Mouse (Mus musculus): ENCODE results near the gene Dyrk3. TPM values are rescaled to one million over a fixed set of nuclear protein-coding genes. Genes with fewer than 3 reads are reported as not detected.

Gene Dyrk3
- polyA plus RNA-seq, 1 experiment from 2014 or later = 4.4 TPM

DNA sequence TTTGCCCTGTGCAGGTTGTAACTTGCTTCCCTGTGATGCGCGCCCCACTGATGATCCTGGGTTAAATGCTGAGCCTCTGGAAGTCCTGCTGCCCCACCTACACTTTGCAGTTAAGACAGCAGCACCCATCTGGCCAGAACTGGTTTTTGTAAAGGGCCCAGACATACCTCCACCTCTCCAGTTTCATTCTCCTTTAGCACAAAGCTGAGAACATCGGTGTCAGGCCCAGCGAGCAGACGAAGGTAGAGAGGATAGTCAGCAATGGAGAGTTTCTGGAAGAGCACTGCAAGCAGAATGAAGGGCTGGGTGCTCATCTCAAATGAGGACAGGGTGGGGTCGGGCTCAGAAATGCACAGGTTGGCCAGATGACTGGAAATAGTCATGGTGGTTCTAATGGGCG lies 42.2 kb upstream of the Dyrk3 start:
- Histone ChIP-seq H3K9ac (ENCODE audit: low read length) (no peak overlapping the region), H3K9me3 (ENCODE audit: control insufficient read depth, low read length) (no peaks in the 10 kb centered on the region), H3K4me1 (replicated peaks; ENCODE audit: control insufficient read depth, insufficient read depth, low read length) (0 out of 2 replicates have a peak, but pooled peaks cover 2% of the 10 kb centered on the region), H3K36me3 (ENCODE audit: control insufficient read depth, insufficient read depth, low read length) (peaks cover 15% of the 10 kb centered on the region), H3K27ac (ENCODE audit: low read length) (no peak overlapping the region), H3K4me3 (ENCODE audit: low read length) (no peak overlapping the region), H3K27me3 (ENCODE audit: control insufficient read depth, insufficient read depth, low read depth, low read length) (no peaks in the 10 kb centered on the region), H3K4me2 (ENCODE audit: low read depth, low read length) (no peak overlapping the region)
- WGBS = 94% methylated on average over 7 of the region's 7 CpGs
- no peak for ATAC-seq (ENCODE audit: low read depth)

DNA sequence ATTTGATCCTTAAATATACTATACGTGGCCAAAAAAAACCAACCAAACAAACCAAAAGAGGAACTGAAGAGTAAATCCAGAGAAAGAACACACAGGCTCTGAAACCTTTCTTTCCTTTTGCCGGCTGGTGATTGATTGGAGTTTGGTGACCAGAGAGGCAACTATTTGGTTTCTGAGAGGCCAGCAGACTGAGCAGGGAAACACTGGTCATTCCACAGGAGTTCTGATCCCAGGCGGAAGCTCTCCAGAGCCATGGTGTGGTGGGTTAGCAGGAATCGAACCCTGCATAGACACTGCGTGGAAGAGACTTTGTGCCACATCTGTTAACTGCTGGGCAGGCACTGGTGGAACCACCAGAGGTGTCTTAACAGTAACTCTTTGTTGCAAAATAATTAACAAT lies 39.9 kb upstream of the Dyrk3 start:
- Histone ChIP-seq H3K36me3 (ENCODE audit: control insufficient read depth, insufficient read depth, low read length) (peaks cover 25% of the 10 kb centered on the region), H3K9me3 (ENCODE audit: control insufficient read depth, low read length) (no peaks in the 10 kb centered on the region), H3K4me2 (ENCODE audit: low read depth, low read length) (no peak overlapping the region), H3K4me3 (ENCODE audit: low read length) (no peak overlapping the region), H3K27me3 (ENCODE audit: control insufficient read depth, insufficient read depth, low read depth, low read length) (no peaks in the 10 kb centered on the region), H3K4me1 (replicated peaks; ENCODE audit: control insufficient read depth, insufficient read depth, low read length) (no peaks in the 10 kb centered on the region), H3K27ac (ENCODE audit: low read length) (no peak overlapping the region), H3K9ac (ENCODE audit: low read length) (no peak overlapping the region)
- WGBS = 83% methylated on average over 5 of the region's 5 CpGs
- ATAC-seq (ENCODE audit: low read depth) = no peak

DNA sequence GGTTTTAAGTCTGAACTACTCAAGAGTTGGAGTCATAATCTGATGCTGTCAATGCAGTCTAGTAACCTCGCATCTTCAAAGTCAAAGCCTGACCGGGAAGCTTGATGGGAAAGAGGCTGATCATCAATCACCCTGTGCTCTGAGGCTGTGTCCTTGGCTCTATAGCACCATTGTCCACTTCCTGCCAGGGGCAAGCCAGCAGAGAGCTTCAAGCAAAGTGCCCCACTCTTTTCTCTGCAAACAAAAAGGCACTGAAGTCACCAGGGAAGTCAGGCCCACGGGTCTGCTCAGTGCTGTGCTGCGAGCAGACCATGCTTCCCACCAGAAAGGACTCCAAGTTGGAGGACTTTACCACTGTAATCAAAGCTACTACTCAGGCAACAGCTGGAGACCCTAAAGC lies 39.1 kb upstream of the Dyrk3 start:
- no peak for ATAC-seq (ENCODE audit: low read depth)
- H3K36me3 ChIP-seq (ENCODE audit: control insufficient read depth, insufficient read depth, low read length) = peaks cover 25% of the 10 kb centered on the region
- WGBS = 54% methylated on average over 4 of the region's 4 CpGs

DNA sequence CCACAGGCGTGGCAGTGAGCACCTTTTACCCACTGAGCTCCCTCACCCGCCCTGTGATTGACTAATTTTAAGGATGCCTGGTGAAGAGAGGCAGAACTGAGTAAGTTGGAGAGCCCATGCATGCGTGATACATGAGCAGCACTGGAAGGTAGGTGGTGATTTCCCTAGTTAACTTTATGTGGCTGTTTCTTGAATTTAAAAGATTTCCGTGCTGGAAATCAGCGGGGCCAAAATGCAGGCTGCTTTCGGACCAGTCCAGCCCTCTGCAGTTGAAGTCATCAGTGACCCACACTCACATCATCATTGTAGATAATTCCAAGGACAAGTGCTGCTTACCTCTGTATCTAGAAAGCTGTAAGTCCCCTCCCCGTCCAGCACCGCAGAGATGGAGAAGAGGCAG lies 37.7 kb upstream of the Dyrk3 start:
- Histone ChIP-seq H3K36me3 (ENCODE audit: control insufficient read depth, insufficient read depth, low read length) (peaks cover 33% of the 10 kb centered on the region), H3K4me2 (ENCODE audit: low read depth, low read length) (no peak overlapping the region), H3K9me3 (ENCODE audit: control insufficient read depth, low read length) (no peaks in the 10 kb centered on the region), H3K9ac (ENCODE audit: low read length) (no peak overlapping the region), H3K4me3 (ENCODE audit: low read length) (no peak overlapping the region), H3K4me1 (replicated peaks; ENCODE audit: control insufficient read depth, insufficient read depth, low read length) (no peaks in the 10 kb centered on the region), H3K27ac (ENCODE audit: low read length) (no peak overlapping the region), H3K27me3 (ENCODE audit: control insufficient read depth, insufficient read depth, low read depth, low read length) (no peaks in the 10 kb centered on the region)
- no peak for ATAC-seq (ENCODE audit: low read depth)
- WGBS = 95% methylated on average over 8 of the region's 8 CpGs

More for the DNA sequence above, 39.1 kb upstream of the Dyrk3 start:
- Histone ChIP-seq H3K9ac (ENCODE audit: low read length) (no peak overlapping the region), H3K9me3 (ENCODE audit: control insufficient read depth, low read length) (no peaks in the 10 kb centered on the region), H3K4me2 (ENCODE audit: low read depth, low read length) (no peak overlapping the region), H3K4me3 (ENCODE audit: low read length) (no peak overlapping the region), H3K27ac (ENCODE audit: low read length) (no peak overlapping the region), H3K4me1 (replicated peaks; ENCODE audit: control insufficient read depth, insufficient read depth, low read length) (no peaks in the 10 kb centered on the region), H3K27me3 (ENCODE audit: control insufficient read depth, insufficient read depth, low read depth, low read length) (no peaks in the 10 kb centered on the region)

DNA sequence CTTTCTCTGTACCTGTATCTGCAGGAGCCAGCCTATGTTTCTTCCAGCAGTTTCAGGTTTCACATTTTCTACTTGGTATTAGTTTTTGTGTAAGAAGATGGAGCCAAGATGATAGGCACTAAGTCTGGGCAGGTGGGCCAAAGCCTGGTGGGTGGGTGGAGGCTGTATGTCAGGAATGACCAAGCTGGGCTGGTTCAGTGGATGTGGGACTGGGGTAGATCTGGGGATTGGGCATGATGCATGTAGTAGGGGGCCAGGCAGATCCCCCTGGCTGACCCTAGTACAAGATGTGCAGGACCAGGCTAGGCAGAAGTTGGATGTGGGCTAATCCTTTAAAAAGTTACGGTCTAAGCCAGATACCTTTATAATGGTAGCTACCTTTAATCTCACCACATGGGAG lies 37.0 kb upstream of the Dyrk3 start:
- 95% methylated on average over 1 of the region's 1 CpGs for WGBS
- no peak for ATAC-seq (ENCODE audit: low read depth)
- peaks cover 35% of the 10 kb centered on the region for H3K36me3 ChIP-seq (ENCODE audit: control insufficient read depth, insufficient read depth, low read length)

DNA sequence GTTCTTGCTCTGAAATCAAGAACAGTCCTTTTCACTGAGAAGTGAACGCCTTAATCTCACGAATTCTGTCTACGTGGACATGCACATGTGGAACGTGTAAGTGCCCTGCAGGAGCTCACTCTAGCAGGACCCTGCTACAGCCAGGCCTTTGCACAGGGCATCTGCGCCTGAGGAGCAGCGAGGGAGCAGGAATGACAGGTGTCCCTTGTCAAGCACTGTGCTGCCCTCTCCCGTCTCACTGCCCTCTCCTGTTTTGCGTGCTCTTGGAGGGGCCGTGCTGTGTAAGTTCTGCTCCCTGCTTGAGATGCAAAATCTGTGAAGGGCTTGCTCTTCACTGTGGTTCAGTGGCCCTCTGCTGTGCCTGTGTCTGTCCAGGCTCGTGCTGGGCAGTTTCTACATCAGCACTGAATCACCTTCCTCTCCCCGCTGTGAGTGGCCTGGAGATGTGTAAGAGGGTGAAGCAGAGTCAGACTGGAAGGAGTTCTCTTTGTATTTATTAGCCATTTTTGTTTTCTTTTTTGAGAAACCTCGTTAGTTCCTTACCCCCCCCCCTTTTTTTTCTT lies 36.2 kb upstream of the Dyrk3 start:
- Histone ChIP-seq H3K4me3 (ENCODE audit: low read length) (no peak overlapping the region), H3K4me2 (ENCODE audit: low read depth, low read length) (no peak overlapping the region), H3K9me3 (ENCODE audit: control insufficient read depth, low read length) (no peaks in the 10 kb centered on the region), H3K27me3 (ENCODE audit: control insufficient read depth, insufficient read depth, low read depth, low read length) (no peaks in the 10 kb centered on the region), H3K27ac (ENCODE audit: low read length) (no peak overlapping the region), H3K36me3 (ENCODE audit: control insufficient read depth, insufficient read depth, low read length) (peaks cover 35% of the 10 kb centered on the region), H3K9ac (ENCODE audit: low read length) (no peak overlapping the region), H3K4me1 (replicated peaks; ENCODE audit: control insufficient read depth, insufficient read depth, low read length) (no peaks in the 10 kb centered on the region)
- no peak for ATAC-seq (ENCODE audit: low read depth)
- 75% methylated on average over 12 of the region's 12 CpGs for WGBS

More for the DNA sequence above, 37.0 kb upstream of the Dyrk3 start:
- Histone ChIP-seq H3K9me3 (ENCODE audit: control insufficient read depth, low read length) (no peaks in the 10 kb centered on the region), H3K4me3 (ENCODE audit: low read length) (no peak overlapping the region), H3K9ac (ENCODE audit: low read length) (no peak overlapping the region), H3K4me2 (ENCODE audit: low read depth, low read length) (no peak overlapping the region), H3K27ac (ENCODE audit: low read length) (no peak overlapping the region), H3K4me1 (replicated peaks; ENCODE audit: control insufficient read depth, insufficient read depth, low read length) (no peaks in the 10 kb centered on the region), H3K27me3 (ENCODE audit: control insufficient read depth, insufficient read depth, low read depth, low read length) (no peaks in the 10 kb centered on the region)

DNA sequence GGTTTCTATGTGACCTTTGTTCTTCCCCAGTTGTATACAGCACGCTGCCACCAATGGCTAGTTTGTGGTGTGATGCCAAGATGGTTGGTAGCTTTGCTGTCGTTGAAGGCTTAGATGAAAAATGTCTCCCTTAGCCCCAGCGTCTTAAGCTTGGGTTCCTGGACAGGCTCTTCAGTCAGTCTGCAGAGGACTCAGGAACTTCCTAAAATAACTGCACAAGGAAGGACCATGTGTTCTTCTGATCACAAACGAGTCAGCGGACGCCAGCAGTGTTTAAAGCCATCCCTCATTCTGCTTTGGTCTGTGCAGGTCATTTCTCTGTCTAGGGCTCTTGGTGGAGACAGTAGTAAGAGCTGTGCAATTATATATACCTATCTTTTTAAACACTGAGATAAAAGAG lies 35.7 kb upstream of the Dyrk3 start:
- no peak overlapping the region for H3K4me2 ChIP-seq (ENCODE audit: low read depth, low read length)
- H3K9ac ChIP-seq (ENCODE audit: low read length) = no peak overlapping the region
- 72% methylated on average over 6 of the region's 6 CpGs for WGBS
- H3K4me3 ChIP-seq (ENCODE audit: low read length) = no peak overlapping the region
- no peaks in the 10 kb centered on the region for H3K9me3 ChIP-seq (ENCODE audit: control insufficient read depth, low read length)
- peaks cover 37% of the 10 kb centered on the region for H3K36me3 ChIP-seq (ENCODE audit: control insufficient read depth, insufficient read depth, low read length)
- no peaks in the 10 kb centered on the region for H3K27me3 ChIP-seq (ENCODE audit: control insufficient read depth, insufficient read depth, low read depth, low read length)
- H3K4me1 ChIP-seq (replicated peaks; ENCODE audit: control insufficient read depth, insufficient read depth, low read length) = no peaks in the 10 kb centered on the region
- no peak for ATAC-seq (ENCODE audit: low read depth)
- H3K27ac ChIP-seq (ENCODE audit: low read length) = no peak overlapping the region

DNA sequence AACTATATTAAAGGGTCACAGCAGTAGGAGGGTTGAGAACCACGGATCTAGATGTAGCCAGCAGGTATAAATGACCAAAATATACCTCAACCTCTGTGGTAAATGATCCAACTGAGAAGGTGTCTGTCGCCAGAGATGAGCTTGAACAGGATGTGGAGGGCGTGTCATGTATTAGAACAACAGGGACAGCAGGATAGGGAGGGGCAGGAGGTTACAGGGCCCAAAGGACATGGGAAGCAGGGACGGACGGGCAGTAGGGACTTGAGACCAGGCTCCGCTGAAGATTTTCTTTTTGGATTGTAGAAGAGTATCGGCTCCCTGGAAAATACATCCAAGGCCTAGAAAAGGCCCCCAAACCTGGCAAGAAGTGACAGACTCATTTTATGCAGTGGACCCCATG lies 34.9 kb upstream of the Dyrk3 start:
- no peak overlapping the region for H3K27ac ChIP-seq (ENCODE audit: low read length)
- no peaks in the 10 kb centered on the region for H3K27me3 ChIP-seq (ENCODE audit: control insufficient read depth, insufficient read depth, low read depth, low read length)
- H3K9ac ChIP-seq (ENCODE audit: low read length) = no peak overlapping the region
- H3K4me1 ChIP-seq (replicated peaks; ENCODE audit: control insufficient read depth, insufficient read depth, low read length) = no peaks in the 10 kb centered on the region
- H3K36me3 ChIP-seq (ENCODE audit: control insufficient read depth, insufficient read depth, low read length) = peaks cover 40% of the 10 kb centered on the region
- H3K4me2 ChIP-seq (ENCODE audit: low read depth, low read length) = no peak overlapping the region
- no peaks in the 10 kb centered on the region for H3K9me3 ChIP-seq (ENCODE audit: control insufficient read depth, low read length)
- no peak for ATAC-seq (ENCODE audit: low read depth)
- H3K4me3 ChIP-seq (ENCODE audit: low read length) = no peak overlapping the region
- WGBS = 84% methylated on average over 7 of the region's 7 CpGs

DNA sequence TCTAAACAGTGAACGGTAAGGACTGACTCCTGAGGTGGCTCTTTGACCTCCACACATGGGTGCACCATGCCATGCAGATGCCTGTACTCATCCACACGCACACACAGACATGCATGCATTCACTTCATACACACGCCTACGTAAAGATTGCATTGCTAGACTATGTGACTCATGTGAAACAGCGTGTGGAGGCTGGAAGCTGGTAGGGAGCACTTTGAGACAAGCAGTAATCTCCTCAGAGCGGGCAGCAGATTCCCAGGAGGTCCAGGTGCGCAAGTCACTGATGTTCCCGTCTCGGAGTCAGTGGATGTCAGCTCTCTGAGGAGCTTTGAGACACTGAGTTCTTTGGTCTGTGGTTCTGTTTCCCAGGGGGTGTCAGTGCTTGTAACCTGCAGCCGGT lies 29.5 kb upstream of the Dyrk3 start:
- ATAC-seq (ENCODE audit: low read depth) = no peak
- no peaks in the 10 kb centered on the region for H3K27me3 ChIP-seq (ENCODE audit: control insufficient read depth, insufficient read depth, low read depth, low read length)
- WGBS = 91% methylated on average over 10 of the region's 10 CpGs

DNA sequence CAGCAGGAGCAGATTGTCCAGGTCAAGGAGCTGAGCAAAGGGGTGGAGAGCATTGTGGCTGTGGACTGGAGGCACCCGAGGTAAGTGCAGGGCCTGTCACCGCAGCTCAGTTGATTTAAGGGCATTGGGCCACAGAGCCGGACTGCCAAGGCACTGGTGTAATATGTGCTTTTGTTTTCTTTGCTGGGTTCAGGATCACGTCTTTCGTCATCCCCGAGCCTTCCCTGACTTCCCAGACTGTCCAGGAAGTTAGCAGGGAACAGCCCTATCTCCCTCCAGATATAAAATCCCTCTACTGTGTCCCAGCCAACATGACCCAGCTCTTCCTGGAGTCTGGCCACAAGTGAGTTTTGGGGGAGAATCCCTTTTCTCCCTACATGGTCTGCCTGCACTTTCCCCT lies 26.3 kb upstream of the Dyrk3 start:
- H3K36me3 ChIP-seq (ENCODE audit: control insufficient read depth, insufficient read depth, low read length) = peaks cover 62% of the 10 kb centered on the region

More for the DNA sequence above, 29.5 kb upstream of the Dyrk3 start:
- Histone ChIP-seq H3K36me3 (ENCODE audit: control insufficient read depth, insufficient read depth, low read length) (peaks cover 61% of the 10 kb centered on the region), H3K27ac (ENCODE audit: low read length) (no peak overlapping the region), H3K9ac (ENCODE audit: low read length) (no peak overlapping the region), H3K9me3 (ENCODE audit: control insufficient read depth, low read length) (no peaks in the 10 kb centered on the region), H3K4me3 (ENCODE audit: low read length) (no peak overlapping the region), H3K4me1 (replicated peaks; ENCODE audit: control insufficient read depth, insufficient read depth, low read length) (no peaks in the 10 kb centered on the region), H3K4me2 (ENCODE audit: low read depth, low read length) (no peak overlapping the region)

More for the DNA sequence above, 26.3 kb upstream of the Dyrk3 start:
- H3K4me1 ChIP-seq (replicated peaks; ENCODE audit: control insufficient read depth, insufficient read depth, low read length) = no peaks in the 10 kb centered on the region
- no peaks in the 10 kb centered on the region for H3K27me3 ChIP-seq (ENCODE audit: control insufficient read depth, insufficient read depth, low read depth, low read length)
- H3K27ac ChIP-seq (ENCODE audit: low read length) = no peak overlapping the region
- H3K4me3 ChIP-seq (ENCODE audit: low read length) = no peak overlapping the region
- no peaks in the 10 kb centered on the region for H3K9me3 ChIP-seq (ENCODE audit: control insufficient read depth, low read length)
- WGBS = 86% methylated on average over 6 of the region's 6 CpGs
- H3K4me2 ChIP-seq (ENCODE audit: low read depth, low read length) = no peak overlapping the region
- no peak overlapping the region for H3K9ac ChIP-seq (ENCODE audit: low read length)
- no peak for ATAC-seq (ENCODE audit: low read depth)

All from lung, embryonic 16.5 days (tissue).